Mouse (Mus musculus) ES-Bruce4 (cell line): ENCODE measurements around the gene Gm49354.

Experiments
- CTCF ChIP-seq: IDR thresholded peaks from one replicate; pipeline ENCODE4 v1.8.1; 2011; ENCODE audit warnings: low read depth, low read length
- POLR2A ChIP-seq: IDR thresholded peaks from one replicate; pipeline ENCODE4 v1.8.1; 2011; ENCODE audit warnings: low read length; ENCODE audit not compliant: insufficient read depth

GRCm38 (mm10) chr13:59762791-59763190, 19.3 kb downstream of the Gm49354 start:
- TF ChIP-seq CTCF (no peak), POLR2A (no peak)
